ENCODE assay signal across 24 mouse cellular contexts in the genomic region with DNA sequence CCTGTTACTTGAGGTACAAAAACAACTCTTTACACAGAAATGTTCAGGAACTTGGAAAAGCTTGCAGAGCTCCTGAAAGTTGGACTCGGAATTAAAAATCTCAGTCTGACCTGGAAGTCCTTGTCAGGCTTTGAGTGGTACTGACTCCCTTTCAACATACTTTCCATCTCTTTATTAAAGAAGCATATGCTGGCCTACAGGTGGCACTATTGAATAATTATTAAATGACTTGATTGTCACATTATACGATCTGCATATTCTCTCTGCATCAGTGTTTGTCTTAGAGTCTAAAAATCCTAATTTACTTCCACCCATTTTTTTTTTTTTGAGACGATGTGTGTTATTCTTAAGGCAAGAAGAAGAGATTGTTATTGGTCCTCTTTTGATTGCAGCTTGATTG.
DNase-seq lines count a peak whose midpoint lies in the region; ATAC-seq and TF ChIP-seq lines count a peak whose summit lies in the region.
"Had no signal": no experiment of that assay in that cellular context is flagged by ENCODE, and none has a peak within 500 bp of the region (broad histone marks: within the 10 kb centered on the region; RNA-seq: fewer than 3 reads in every experiment).

No protein-coding gene starts in this region.

- no peak; the same call in 1 of the 2 replicates for TF ChIP-seq CTCF in forebrain, postnatal 0 days (IDR thresholded peaks at IDR 0.05; ENCODE audit: low read depth)
- TF ChIP-seq CTCF in layer of hippocampus, adult 2 months (conservative IDR thresholded peaks at IDR 0.05) = peak; percentile 59

- no peaks in the 10 kb centered on the region for H3K4me1 ChIP-seq in forebrain, postnatal 0 days (ENCODE audit: insufficient read depth)
- H3K4me1 ChIP-seq in forebrain, embryonic 12.5 days = no peaks in the 10 kb centered on the region
- H3K4me1 ChIP-seq: liver, embryonic 12.5 days; midbrain, embryonic 13.5 days had no signal

- H3K9ac ChIP-seq in forebrain, postnatal 0 days = no peak overlapping the region
- H3K9ac ChIP-seq in forebrain, embryonic 12.5 days = no peak overlapping the region
- H3K9ac ChIP-seq: hindbrain, embryonic 15.5 days; limb, embryonic 12.5 days; liver, embryonic 12.5 days; midbrain, embryonic 13.5 days; neural tube, embryonic 15.5 days had no signal

- no peak for ATAC-seq in forebrain, postnatal 0 days
- ATAC-seq in forebrain, embryonic 12.5 days (ENCODE audit: low FRiP score) = no peak
- ATAC-seq: activated CD4-positive, CD25-positive, alpha-beta regulatory T cell, adult 4 months; liver, embryonic 12.5 days; midbrain, embryonic 13.5 days; Patski had no signal

- H3K4me3 ChIP-seq in forebrain, postnatal 0 days (ENCODE audit: low read depth, low read length) = no peak overlapping the region
- H3K4me3 ChIP-seq in forebrain, embryonic 12.5 days (replicated peaks) = no peak overlapping the region
- H3K4me3 ChIP-seq in layer of hippocampus, adult 2 months = no peak overlapping the region
- H3K4me3 ChIP-seq: gastrocnemius, adult 2 months; hindbrain, embryonic 15.5 days; limb, embryonic 12.5 days; liver, embryonic 12.5 days; midbrain, embryonic 13.5 days; neural tube, embryonic 15.5 days had no signal

- no peaks in the 10 kb centered on the region for H3K36me3 ChIP-seq in forebrain, postnatal 0 days (ENCODE audit: insufficient read depth)
- no peaks in the 10 kb centered on the region for H3K36me3 ChIP-seq in forebrain, embryonic 12.5 days (replicated peaks)
- H3K36me3 ChIP-seq: hindbrain, embryonic 15.5 days; limb, embryonic 12.5 days; liver, embryonic 12.5 days; midbrain, embryonic 13.5 days; neural tube, embryonic 15.5 days had no signal

- H3K9me3 ChIP-seq in forebrain, postnatal 0 days (ENCODE audit: low read length) = no peaks in the 10 kb centered on the region
- H3K9me3 ChIP-seq in forebrain, embryonic 12.5 days = no peaks in the 10 kb centered on the region
- H3K9me3 ChIP-seq: hindbrain, embryonic 15.5 days; limb, embryonic 12.5 days; liver, embryonic 12.5 days; midbrain, embryonic 13.5 days; neural tube, embryonic 15.5 days had no signal

- WGBS in forebrain, postnatal 0 days = 37% methylated on average over 3 of the region's 3 CpGs
- WGBS in forebrain, embryonic 12.5 days = 52% methylated on average over 3 of the region's 3 CpGs

- H3K4me2 ChIP-seq in forebrain, postnatal 0 days (ENCODE audit: low read depth) = no peak overlapping the region
- no peak overlapping the region for H3K4me2 ChIP-seq in forebrain, embryonic 12.5 days
- H3K4me2 ChIP-seq: heart, embryonic 11.5 days; hindbrain, embryonic 15.5 days; limb, embryonic 12.5 days; liver, embryonic 12.5 days; midbrain, embryonic 13.5 days; neural tube, embryonic 15.5 days had no signal

- H3K27ac ChIP-seq in forebrain, postnatal 0 days (ENCODE audit: low read depth, low read length) = no peak overlapping the region
- H3K27ac ChIP-seq in forebrain, embryonic 12.5 days = no peak overlapping the region
- no peak overlapping the region for H3K27ac ChIP-seq in layer of hippocampus, adult 2 months
- H3K27ac ChIP-seq: gastrocnemius, adult 2 months; hindbrain, embryonic 15.5 days; limb, embryonic 12.5 days; liver, embryonic 12.5 days; midbrain, embryonic 13.5 days; neural tube, embryonic 15.5 days had no signal

- peak; percentile 22 for DNase-seq in forebrain, postnatal 0 days
- no peak for DNase-seq in layer of hippocampus, adult 2 months (ENCODE audit: low spot score in 2 of 2)
- DNase-seq in layer of hippocampus, adult 9-11 months = no peak
- DNase-seq in NIH3T3 (ENCODE audit: low read depth) = peak; percentile 56
- DNase-seq in retina, postnatal 1 day = peak; percentile 19
- no peak for DNase-seq in right cerebral cortex, postnatal 4 days
- DNase-seq: adrenal gland, postnatal 14 days; cerebellum, adult 11-12 months; cerebellum, postnatal 14 days; embryo, embryonic 11 days; gastrocnemius, adult 2 months; heart, postnatal 10 days; kidney, adult 11 months; kidney, postnatal 4 days; thymus, postnatal 14 days had no signal

- peaks cover 12% of the 10 kb centered on the region for H3K27me3 ChIP-seq in forebrain, postnatal 0 days (ENCODE audit: insufficient read depth, low read length)
- no peaks in the 10 kb centered on the region for H3K27me3 ChIP-seq in forebrain, embryonic 12.5 days
- H3K27me3 ChIP-seq: hindbrain, embryonic 15.5 days; limb, embryonic 12.5 days; liver, embryonic 12.5 days; midbrain, embryonic 13.5 days; neural tube, embryonic 15.5 days; Patski had no signal

Comparison
In these comparisons a context has a peak if more than half of its experiments do, and no peak if none do; other contexts are left out.
1. DNase-seq: peak in forebrain, postnatal 0 days (single experiment), NIH3T3 (single experiment) and retina, postnatal 1 day (single experiment); none in layer of hippocampus, adult 2 months (0 of 2), layer of hippocampus, adult 9-11 months (single experiment) and right cerebral cortex, postnatal 4 days (single experiment).